Mouse (Mus musculus) limb, embryonic 14.5 days (tissue): ENCODE measurements around the gene Macrod1. TPM values are rescaled to one million over a fixed set of nuclear protein-coding genes. Genes with fewer than 3 reads are reported as not detected.

Experiments used
- ATAC-seq: fragments of 200-750 bp; cut with Nextera tagmentation; 2 replicates; pipeline ENCODE4 v1.8.0; 2017; ENCODE audit warnings: low read depth, moderate number of reproducible peaks, moderate TSS enrichment; ENCODE audit not compliant: low FRiP score
- DNase-seq: peaks from one replicate; pipeline ENCODE4 v3.0.0-alpha.2; 2015; ENCODE audit warnings: low spot score
- H3K27ac ChIP-seq: fragments of 300-500 bp; sonication (generic); replicated peaks from 2 replicates; pipeline ENCODE4 v1.5.1; 2014; ENCODE audit warnings: low read depth, mild to moderate bottlenecking, low read length, moderate library complexity, mixed read lengths
- H3K27me3 ChIP-seq: fragments of 300-500 bp; sonication (generic); 2 replicates; pipeline ENCODE4 v1.6.1; 2014; ENCODE audit warnings: low read length, mixed read lengths; ENCODE audit not compliant: control insufficient read depth, insufficient read depth
- H3K36me3 ChIP-seq: fragments of 300-500 bp; sonication (generic); 2 replicates; pipeline ENCODE4 v1.6.1; 2014; ENCODE audit warnings: mild to moderate bottlenecking, low read length, moderate library complexity, mixed read lengths; ENCODE audit not compliant: control insufficient read depth, insufficient read depth
- H3K4me1 ChIP-seq: fragments of 300-500 bp; sonication (generic); 2 replicates; pipeline ENCODE4 v1.6.1; 2014; ENCODE audit warnings: antibody characterized with exemption, low read length, mixed read lengths; ENCODE audit not compliant: control insufficient read depth, insufficient read depth
- H3K4me2 ChIP-seq: fragments of 300-500 bp; sonication (generic); replicated peaks from 2 replicates; pipeline ENCODE4 v1.6.1; 2014; ENCODE audit warnings: low read depth, mild to moderate bottlenecking, low read length, moderate library complexity; ENCODE audit not compliant: severe bottlenecking
- H3K4me3 ChIP-seq: fragments of 300-500 bp; sonication (generic); replicated peaks from 2 replicates; pipeline ENCODE4 v1.5.1; 2014; ENCODE audit warnings: low read length
- H3K9ac ChIP-seq: fragments of 300-500 bp; sonication (generic); 2 replicates; pipeline ENCODE4 v1.6.1; 2014; ENCODE audit warnings: mild to moderate bottlenecking, low read depth, low read length, moderate library complexity; ENCODE audit not compliant: severe bottlenecking
- H3K9me3 ChIP-seq: fragments of 300-500 bp; sonication (generic); 2 replicates; pipeline ENCODE4 v1.6.1; 2016; ENCODE audit warnings: low read length; ENCODE audit not compliant: control insufficient read depth
- POLR2A ChIP-seq: fragments of 200-500 bp; IDR thresholded peaks from 2 replicates; pipeline ENCODE4 v1.8.0; 2012; ENCODE audit warnings: inconsistent platforms, mild to moderate bottlenecking, moderate library complexity, borderline replicate concordance; ENCODE audit not compliant: insufficient read depth, insufficient read length; ENCODE audit errors: extremely low read depth
- WGBS: fragments of 180-500 bp; shearing (Covaris S2); extraction: QIAGEN DNeasy Blood & Tissue Kit; methylation state at CpG from one replicate; pipeline ENCODE4 v1.1.7; 2014; 5-methylcytosine and 5-hydroxymethylcytosine counted together
- polyA plus RNA-seq, 2 experiments: library from polyadenylated mRNA; depleted of rRNA in 1 of 2; stranded (reverse) in 1 of 2; unstranded in 1 of 2; fragments of >200 nt; fragmentation: Nextera tagmentation in 1 of 2; extraction: Ambion mirVana in 1 of 2; gene quantifications; 2 replicates each; pipeline versions ENCODE4 v1.2.1 to v1.2.3; 2012 to 2014

Gene Macrod1
- polyA plus RNA-seq, 2 experiments = 19.7 to 24.6 TPM

GRCm38 (mm10) chr19:7236742-7237141, 180.1 kb downstream of the Macrod1 start:
- no peak overlapping the region for H3K4me3 ChIP-seq
- no peak overlapping the region for H3K9ac ChIP-seq
- no peaks in the 10 kb centered on the region; the same call in 1 of the 2 replicates for H3K4me1 ChIP-seq
- no peak for ATAC-seq
- H3K4me2 ChIP-seq = no peak overlapping the region
- no peaks in the 10 kb centered on the region for H3K27me3 ChIP-seq
- H3K36me3 ChIP-seq = peaks cover 44% of the 10 kb centered on the region
- no peak for TF ChIP-seq POLR2A
- H3K27ac ChIP-seq = no peak overlapping the region
- WGBS = 91% methylated on average over 4 of the region's 4 CpGs
- H3K9me3 ChIP-seq = no peaks in the 10 kb centered on the region
- DNase-seq = no peak

GRCm38 (mm10) chr19:7239574-7239973, 183.0 kb downstream of the Macrod1 start:
- no peak for TF ChIP-seq POLR2A
- Histone ChIP-seq H3K36me3 (peaks cover 17% of the 10 kb centered on the region), H3K4me2 (peak overlapping the region; percentile 94), H3K9me3 (no peaks in the 10 kb centered on the region), H3K27me3 (no peaks in the 10 kb centered on the region), H3K4me3 (peak overlapping the region; percentile 78; the same call in 1 of the 2 replicates), H3K4me1 (no peaks in the 10 kb centered on the region; the same call in 1 of the 2 replicates), H3K9ac (no peak overlapping the region), H3K27ac (no peak overlapping the region)
- ATAC-seq (no peak), DNase-seq (no peak)
- whole genome bisulfite sequencing = 82% methylated on average over 3 of the region's 3 CpGs

GRCm38 (mm10) chr19:7240291-7240690, 183.7 kb downstream of the Macrod1 start:
- H3K27me3 ChIP-seq = no peaks in the 10 kb centered on the region
- no peaks in the 10 kb centered on the region; the same call in 1 of the 2 replicates for H3K4me1 ChIP-seq
- H3K36me3 ChIP-seq = peaks cover 17% of the 10 kb centered on the region
- no peak for TF ChIP-seq POLR2A
- H3K9ac ChIP-seq = peak overlapping the region; percentile 81
- peak overlapping the region; percentile 63 for H3K27ac ChIP-seq
- DNase-seq (no peak), ATAC-seq (no peak)
- no peaks in the 10 kb centered on the region for H3K9me3 ChIP-seq
- H3K4me2 ChIP-seq = peak overlapping the region; percentile 94
- peak overlapping the region; percentile 78 for H3K4me3 ChIP-seq
- WGBS = 1% methylated on average over 13 of the region's 13 CpGs

- peak within 1 kb of the TSS; percentile 81 for H3K9ac ChIP-seq
- TF ChIP-seq POLR2A = no peak
- H3K9me3 ChIP-seq = no peaks in the 10 kb centered on the region
- H3K4me1 ChIP-seq = no peaks in the 10 kb centered on the region; the same call in 1 of the 2 replicates
- H3K4me3 ChIP-seq = peak within 1 kb of the TSS; percentile 78
- ATAC-seq (peak; percentile 96), DNase-seq (peak; percentile 94)
- under 1% methylated on average over 64 of the region's 80 CpGs for WGBS
- H3K36me3 ChIP-seq = peaks cover 17% of the 10 kb centered on the region
- peak within 1 kb of the TSS; percentile 94 for H3K4me2 ChIP-seq
- no peaks in the 10 kb centered on the region for H3K27me3 ChIP-seq
- H3K27ac ChIP-seq = peak within 1 kb of the TSS; percentile 63
These were observed 184.4 kb downstream of the Macrod1 start, which contains the start of gene Naa40 for GRCm38 (mm10) chr19:7240782-7241690. TSS of gene Naa40 (minus strand) at chr19:7241183.

GRCm38 (mm10) chr19:7246021-7246420, 189.4 kb downstream of the Macrod1 start:
- no peak for TF ChIP-seq POLR2A
- Histone ChIP-seq H3K4me2 (no peak overlapping the region), H3K4me1 (no peaks in the 10 kb centered on the region), H3K36me3 (no peaks in the 10 kb centered on the region), H3K27me3 (no peaks in the 10 kb centered on the region), H3K9ac (no peak overlapping the region), H3K27ac (no peak overlapping the region), H3K4me3 (no peak overlapping the region), H3K9me3 (no peaks in the 10 kb centered on the region)
- ATAC-seq (no peak), DNase-seq (no peak)
- WGBS = 76% methylated on average over 3 of the region's 3 CpGs

Other genes starting within 250 kb of the Macrod1 start
- gene Rps6ka4, start 216.2 kb upstream of the Macrod1 start, polyA plus RNA-seq (2012; rRNA removed) = 19.4 and 22.9 TPM in 2 replicates
- gene Rps6ka4, start 216.2 kb upstream of the Macrod1 start, polyA plus RNA-seq (2014; fragmentation: Nextera tagmentation; extraction: Ambion mirVana) = 25.2 and 27.4 TPM in 2 replicates
- 1.8 and 2.2 TPM in 2 replicates for gene Ccdc88b, start 198.6 kb upstream of the Macrod1 start, polyA plus RNA-seq (2012; rRNA removed)
- 0.69 and 0.75 TPM in 2 replicates for gene Ccdc88b, start 198.6 kb upstream of the Macrod1 start, polyA plus RNA-seq (2014; fragmentation: Nextera tagmentation; extraction: Ambion mirVana)
- gene Trmt112, start 147.1 kb upstream of the Macrod1 start, polyA plus RNA-seq (2012; rRNA removed) = 163 and 164 TPM in 2 replicates
- gene Trmt112, start 147.1 kb upstream of the Macrod1 start, polyA plus RNA-seq (2014; fragmentation: Nextera tagmentation; extraction: Ambion mirVana) = 163 and 167 TPM in 2 replicates
- 145 and 173 TPM in 2 replicates for gene Prdx5, start 146.7 kb upstream of the Macrod1 start, polyA plus RNA-seq (2012; rRNA removed)
- 245 and 269 TPM in 2 replicates for gene Prdx5, start 146.7 kb upstream of the Macrod1 start, polyA plus RNA-seq (2014; fragmentation: Nextera tagmentation; extraction: Ambion mirVana)
- 20.3 and 25.5 TPM in 2 replicates for gene Esrra, start 135.0 kb upstream of the Macrod1 start, polyA plus RNA-seq (2012; rRNA removed)
- gene Esrra, start 135.0 kb upstream of the Macrod1 start, polyA plus RNA-seq (2014; fragmentation: Nextera tagmentation; extraction: Ambion mirVana) = 3.4 and 5.1 TPM in 2 replicates
- 2.8 and 5.6 TPM in 2 replicates for gene Catsperz, start 131.4 kb upstream of the Macrod1 start, polyA plus RNA-seq (2012; rRNA removed)
- 3.6 and 5.4 TPM in 2 replicates for gene Catsperz, start 131.4 kb upstream of the Macrod1 start, polyA plus RNA-seq (2014; fragmentation: Nextera tagmentation; extraction: Ambion mirVana)
- 0.91 and 1.1 TPM in 2 replicates for gene Kcnk4, start 122.3 kb upstream of the Macrod1 start, polyA plus RNA-seq (2012; rRNA removed)
- gene Kcnk4, start 122.3 kb upstream of the Macrod1 start, polyA plus RNA-seq (2014; fragmentation: Nextera tagmentation; extraction: Ambion mirVana) = 1.1 TPM in 2 replicates
- 75.1 and 76.5 TPM in 2 replicates for gene Bad, start 114.9 kb upstream of the Macrod1 start, polyA plus RNA-seq (2012; rRNA removed)
- gene Bad, start 114.9 kb upstream of the Macrod1 start, polyA plus RNA-seq (2014; fragmentation: Nextera tagmentation; extraction: Ambion mirVana) = 77.5 and 80.8 TPM in 2 replicates
- 56.8 and 72.3 TPM in 2 replicates for gene Gpr137, start 114.3 kb upstream of the Macrod1 start, polyA plus RNA-seq (2012; rRNA removed)
- 28.5 and 31.8 TPM in 2 replicates for gene Gpr137, start 114.3 kb upstream of the Macrod1 start, polyA plus RNA-seq (2014; fragmentation: Nextera tagmentation; extraction: Ambion mirVana)
- 277 and 304 TPM in 2 replicates for gene Ppp1r14b, start 81.8 kb upstream of the Macrod1 start, polyA plus RNA-seq (2012; rRNA removed)
- gene Ppp1r14b, start 81.8 kb upstream of the Macrod1 start, polyA plus RNA-seq (2014; fragmentation: Nextera tagmentation; extraction: Ambion mirVana) = 249 and 282 TPM in 2 replicates
- gene Plcb3, start 80.3 kb upstream of the Macrod1 start, polyA plus RNA-seq (2012; rRNA removed) = 80.6 and 102 TPM in 2 replicates
- gene Plcb3, start 80.3 kb upstream of the Macrod1 start, polyA plus RNA-seq (2014; fragmentation: Nextera tagmentation; extraction: Ambion mirVana) = 36.6 and 42.4 TPM in 2 replicates
- 39.9 and 73.3 TPM in 2 replicates for gene Fkbp2, start 76.3 kb upstream of the Macrod1 start, polyA plus RNA-seq (2012; rRNA removed)
- gene Fkbp2, start 76.3 kb upstream of the Macrod1 start, polyA plus RNA-seq (2014; fragmentation: Nextera tagmentation; extraction: Ambion mirVana) = 71.5 and 80.5 TPM in 2 replicates
- gene Vegfb, start 69.2 kb upstream of the Macrod1 start, polyA plus RNA-seq (2012; rRNA removed) = 46.7 and 55.7 TPM in 2 replicates
- gene Vegfb, start 69.2 kb upstream of the Macrod1 start, polyA plus RNA-seq (2014; fragmentation: Nextera tagmentation; extraction: Ambion mirVana) = 44.9 and 54.5 TPM in 2 replicates
- gene Dnajc4, start 64.2 kb upstream of the Macrod1 start, polyA plus RNA-seq (2012; rRNA removed) = 32.4 and 38.0 TPM in 2 replicates
- gene Dnajc4, start 64.2 kb upstream of the Macrod1 start, polyA plus RNA-seq (2014; fragmentation: Nextera tagmentation; extraction: Ambion mirVana) = 24.4 and 26.8 TPM in 2 replicates
- 22.1 and 27.7 TPM in 2 replicates for gene Nudt22, start 60.7 kb upstream of the Macrod1 start, polyA plus RNA-seq (2012; rRNA removed)
- 21.5 and 21.9 TPM in 2 replicates for gene Nudt22, start 60.7 kb upstream of the Macrod1 start, polyA plus RNA-seq (2014; fragmentation: Nextera tagmentation; extraction: Ambion mirVana)
- gene Trpt1, start 60.7 kb upstream of the Macrod1 start, polyA plus RNA-seq (2012; rRNA removed) = 15.1 and 19.9 TPM in 2 replicates
- 10.7 and 12.0 TPM in 2 replicates for gene Trpt1, start 60.7 kb upstream of the Macrod1 start, polyA plus RNA-seq (2014; fragmentation: Nextera tagmentation; extraction: Ambion mirVana)
- gene Fermt3, start 37.3 kb upstream of the Macrod1 start, polyA plus RNA-seq (2012; rRNA removed) = 10.1 and 13.1 TPM in 2 replicates
- gene Fermt3, start 37.3 kb upstream of the Macrod1 start, polyA plus RNA-seq (2014; fragmentation: Nextera tagmentation; extraction: Ambion mirVana) = 10.2 and 10.8 TPM in 2 replicates
- 124 and 170 TPM in 2 replicates for gene Stip1, start 16.8 kb upstream of the Macrod1 start, polyA plus RNA-seq (2012; rRNA removed)
- 200 and 205 TPM in 2 replicates for gene Stip1, start 16.8 kb upstream of the Macrod1 start, polyA plus RNA-seq (2014; fragmentation: Nextera tagmentation; extraction: Ambion mirVana)
- 2.2 and 3.2 TPM in 2 replicates for gene Flrt1, start 48.9 kb downstream of the Macrod1 start, polyA plus RNA-seq (2012; rRNA removed)
- 8.5 and 9.6 TPM in 2 replicates for gene Flrt1, start 48.9 kb downstream of the Macrod1 start, polyA plus RNA-seq (2014; fragmentation: Nextera tagmentation; extraction: Ambion mirVana)
- gene Otub1, start 149.5 kb downstream of the Macrod1 start, polyA plus RNA-seq (2012; rRNA removed) = 157 and 181 TPM in 2 replicates
- gene Otub1, start 149.5 kb downstream of the Macrod1 start, polyA plus RNA-seq (2014; fragmentation: Nextera tagmentation; extraction: Ambion mirVana) = 203 and 212 TPM in 2 replicates
- gene Cox8a, start 160.8 kb downstream of the Macrod1 start, polyA plus RNA-seq (2012; rRNA removed) = 478 and 552 TPM in 2 replicates
- gene Cox8a, start 160.8 kb downstream of the Macrod1 start, polyA plus RNA-seq (2014; fragmentation: Nextera tagmentation; extraction: Ambion mirVana) = 850 and 909 TPM in 2 replicates
- gene Naa40, start 184.4 kb downstream of the Macrod1 start, polyA plus RNA-seq (2012; rRNA removed) = 55.9 and 62.8 TPM in 2 replicates
- 50.1 and 54.1 TPM in 2 replicates for gene Naa40, start 184.4 kb downstream of the Macrod1 start, polyA plus RNA-seq (2014; fragmentation: Nextera tagmentation; extraction: Ambion mirVana)
- gene Rcor2, start 210.5 kb downstream of the Macrod1 start, polyA plus RNA-seq (2012; rRNA removed) = 69.4 and 80.9 TPM in 2 replicates
- 9.8 and 10.2 TPM in 2 replicates for gene Rcor2, start 210.5 kb downstream of the Macrod1 start, polyA plus RNA-seq (2014; fragmentation: Nextera tagmentation; extraction: Ambion mirVana)